Mouse (Mus musculus): ENCODE measurements around the gene Atf7ip. TPM values are rescaled to one million over a fixed set of nuclear protein-coding genes. Genes with fewer than 3 reads are reported as not detected.
A peak's percentile ranks its signal among the peaks of the same experiment; 100 is the strongest.

Gene Atf7ip
- polyA plus RNA-seq, 1 experiment = 49.5 TPM

DNA sequence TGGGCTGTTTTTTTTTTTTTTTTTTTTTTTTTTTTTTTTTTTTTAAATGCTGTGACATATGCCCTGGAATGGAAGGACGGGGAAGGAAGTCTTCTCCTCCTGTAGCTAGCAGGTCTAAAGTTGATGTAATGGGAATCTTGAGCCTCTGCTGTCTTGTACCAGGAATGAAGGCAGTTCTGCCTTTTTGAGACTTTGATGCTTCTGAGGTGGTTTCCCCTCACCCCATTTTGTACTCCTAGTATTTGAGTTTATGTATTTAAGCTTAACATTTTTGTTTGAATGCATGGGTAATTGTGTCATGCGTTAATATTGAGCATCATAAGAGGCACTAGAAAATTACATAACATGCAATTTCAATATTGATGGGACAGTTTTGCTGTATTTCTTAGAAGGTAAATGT is 14.4 kb downstream of the Atf7ip start:
- DNase-seq (ENCODE audit: extremely low spot score in 1 of 2, low spot score in 1 of 2) = no peak

DNA sequence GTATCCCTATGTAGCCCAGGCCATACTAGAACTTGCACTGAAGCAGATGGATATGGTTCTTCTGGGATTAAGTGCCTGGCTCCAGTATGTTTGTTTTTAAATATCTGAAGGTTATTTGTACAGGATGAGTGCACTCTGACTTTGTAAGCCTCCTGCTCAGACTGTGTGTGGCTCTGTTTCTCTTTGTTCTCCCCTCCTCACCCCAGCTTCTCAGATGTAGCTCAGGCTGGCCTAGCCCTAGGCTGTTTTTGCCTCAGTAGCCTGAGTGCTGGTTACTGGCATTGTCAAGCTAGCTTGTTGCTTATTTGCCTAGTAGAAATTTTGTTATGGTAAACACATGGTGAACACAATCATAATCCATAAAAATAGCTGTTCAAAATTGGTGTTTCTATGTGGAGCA is 15.7 kb downstream of the Atf7ip start:
- DNase-seq (ENCODE audit: extremely low spot score in 1 of 2, low spot score in 1 of 2) = no peak

DNA sequence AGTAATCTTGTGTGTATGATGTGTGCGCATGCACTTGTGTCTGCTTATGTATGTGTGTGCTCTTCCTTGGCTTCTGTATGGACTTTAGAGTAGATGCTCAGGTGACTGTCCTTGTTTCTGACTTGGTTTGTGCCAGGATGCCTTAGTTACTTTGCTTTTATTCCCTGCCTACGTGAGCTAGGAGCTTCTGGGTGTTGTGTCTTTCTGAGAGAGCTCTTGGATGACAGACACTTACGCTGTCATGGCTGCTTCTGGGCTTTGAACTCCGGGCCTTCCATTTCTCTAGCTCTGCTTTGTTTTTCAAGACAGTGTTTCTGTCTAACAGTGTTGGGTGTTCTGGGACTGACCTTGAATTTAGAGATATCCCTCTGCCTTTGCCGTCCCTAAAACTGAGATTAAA is 16.7 kb downstream of the Atf7ip start:
- DNase-seq (ENCODE audit: extremely low spot score in 1 of 2, low spot score in 1 of 2) = no peak

DNA sequence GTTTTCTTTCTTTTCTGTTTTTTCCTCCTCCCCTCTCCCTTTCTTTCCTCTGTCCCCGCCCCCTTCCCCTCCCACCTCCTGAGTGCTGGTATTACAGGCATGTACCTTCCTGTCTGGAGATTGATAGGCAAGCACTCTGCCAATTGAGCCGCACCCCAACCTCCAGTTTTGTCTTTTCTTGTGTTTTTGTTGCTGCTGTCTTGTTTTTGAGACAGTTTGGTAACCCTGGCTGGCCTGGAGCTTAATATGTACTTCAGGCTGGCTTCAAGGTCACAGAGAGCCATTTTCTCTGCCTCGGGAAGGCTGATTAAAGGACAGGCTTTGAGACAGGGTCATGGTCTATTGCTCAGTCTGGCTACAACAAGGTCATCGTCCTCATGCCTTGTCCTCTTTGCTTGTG is 18.8 kb downstream of the Atf7ip start:
- no peak for DNase-seq (ENCODE audit: extremely low spot score in 1 of 2, low spot score in 1 of 2)

- no peak for DNase-seq (ENCODE audit: extremely low spot score in 1 of 2, low spot score in 1 of 2)
Observed at GRCm38 (mm10) chr6:136525567-136525966, 19.6 kb downstream of the Atf7ip start.

DNA sequence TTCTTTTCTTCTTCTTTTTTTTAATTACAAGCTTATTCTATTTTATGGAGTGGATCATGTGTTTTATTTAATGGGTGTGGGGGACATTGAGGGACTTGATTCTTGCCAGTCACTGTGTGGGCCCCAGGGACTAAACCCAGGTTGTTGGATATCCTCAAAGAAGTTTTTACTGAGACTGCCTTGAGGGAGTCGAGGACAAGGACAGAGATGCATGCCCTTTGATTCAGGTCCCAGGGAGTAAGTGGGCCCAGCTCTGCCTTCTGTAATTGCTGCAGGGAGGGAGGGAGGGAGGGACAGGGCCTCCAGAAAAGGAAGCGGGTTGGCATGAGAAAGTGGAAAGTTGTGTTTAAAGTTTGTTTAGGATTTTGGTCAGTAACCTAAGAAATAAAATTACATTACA is 23.2 kb downstream of the Atf7ip start:
- DNase-seq (ENCODE audit: extremely low spot score in 1 of 2, low spot score in 1 of 2) = no peak

DNA sequence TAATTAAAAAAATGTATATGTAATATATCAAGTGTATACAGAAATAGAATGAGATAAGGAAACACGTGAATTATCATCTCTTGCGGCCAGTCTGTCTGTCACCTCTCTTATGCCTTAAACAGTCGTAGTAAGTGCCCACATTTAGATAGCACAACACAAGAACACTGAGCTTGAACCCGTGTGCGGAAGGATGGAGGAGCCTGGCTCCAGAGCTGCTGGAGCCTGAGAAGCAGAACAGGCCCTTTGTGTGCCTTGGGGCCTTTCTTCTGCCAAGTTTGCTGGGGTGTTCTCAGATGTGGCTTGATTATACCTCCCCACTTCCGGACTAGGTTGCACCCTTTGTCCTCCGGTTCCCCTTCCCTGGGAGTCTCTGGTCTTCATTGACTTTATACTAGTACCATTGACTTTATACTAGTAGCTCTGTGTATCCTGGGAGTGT is 25.8 kb downstream of the Atf7ip start:
- no peak for DNase-seq (ENCODE audit: extremely low spot score in 1 of 2, low spot score in 1 of 2)

- DNase-seq (ENCODE audit: extremely low spot score in 1 of 2, low spot score in 1 of 2) = peak; percentile 74 to 87
Observed at GRCm38 (mm10) chr6:136532535-136533291, 26.7 kb downstream of the Atf7ip start.

DNA sequence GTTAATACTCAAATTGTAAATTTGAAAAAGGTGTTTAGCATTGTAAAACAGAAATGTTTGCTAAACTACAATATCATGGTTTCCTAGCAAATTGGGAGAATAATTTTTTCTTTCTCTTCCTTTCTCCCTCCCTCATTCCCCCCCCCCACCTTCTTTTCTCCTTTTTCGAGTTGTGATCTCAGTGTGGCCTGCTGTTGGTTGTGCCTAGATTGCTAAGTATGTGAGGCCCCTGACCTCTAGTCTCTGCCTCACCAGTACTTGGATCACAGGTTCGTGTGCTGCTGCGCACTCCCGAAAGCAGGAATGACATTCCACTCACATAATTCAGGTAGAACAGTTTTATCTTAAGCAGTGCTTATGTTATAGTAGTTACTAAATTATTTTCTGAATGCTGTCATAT is 27.8 kb downstream of the Atf7ip start:
- no peak for DNase-seq (ENCODE audit: extremely low spot score in 1 of 2, low spot score in 1 of 2)

GRCm38 (mm10) chr6:136534444-136534843 is 28.5 kb downstream of the Atf7ip start:
- no peak for DNase-seq (ENCODE audit: extremely low spot score in 1 of 2, low spot score in 1 of 2)

GRCm38 (mm10) chr6:136535176-136535575 is 29.2 kb downstream of the Atf7ip start:
- DNase-seq (ENCODE audit: extremely low spot score in 1 of 2, low spot score in 1 of 2) = no peak

DNA sequence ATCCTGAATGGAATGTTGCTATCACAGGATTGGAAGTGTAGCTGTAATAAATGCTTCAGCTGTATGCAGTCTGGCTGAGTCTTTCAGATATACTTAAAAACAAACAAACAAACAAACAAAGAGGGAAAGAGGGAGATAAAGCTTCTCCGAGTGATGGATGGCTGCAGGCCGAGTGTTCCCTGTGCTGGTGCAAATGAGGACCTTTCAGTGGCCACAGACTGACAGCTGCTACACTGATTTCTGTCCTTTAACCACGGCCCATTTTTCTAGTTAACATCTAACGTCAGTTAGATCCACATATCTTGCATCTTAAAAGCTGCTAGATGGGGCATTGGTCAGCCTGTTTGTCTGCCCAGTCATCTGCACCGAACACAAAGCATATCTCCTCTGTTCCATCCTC is 30.2 kb downstream of the Atf7ip start:
- no peak for DNase-seq (ENCODE audit: extremely low spot score in 1 of 2, low spot score in 1 of 2)

GRCm38 (mm10) chr6:136541350-136541749 is 35.4 kb downstream of the Atf7ip start:
- no peak for DNase-seq (ENCODE audit: extremely low spot score in 1 of 2, low spot score in 1 of 2)

DNA sequence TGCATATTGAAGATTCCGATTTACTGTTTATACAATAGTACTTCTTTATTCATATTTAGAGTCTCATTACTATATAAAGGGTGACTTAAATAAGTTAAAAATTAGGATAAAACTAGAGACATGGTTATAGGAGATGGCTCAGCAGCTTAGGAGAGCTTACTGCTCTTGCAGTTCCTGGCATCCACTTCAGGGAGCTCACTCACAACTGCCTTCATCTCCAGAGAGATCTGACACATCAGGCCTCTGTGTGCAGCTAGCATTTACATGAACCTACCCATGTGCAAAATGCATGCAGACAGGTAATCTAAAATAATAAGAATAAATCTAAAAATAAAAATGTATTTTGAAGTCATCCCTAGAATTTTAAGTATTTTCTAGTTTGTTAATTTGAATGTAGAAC is 36.1 kb downstream of the Atf7ip start:
- DNase-seq (ENCODE audit: extremely low spot score in 1 of 2, low spot score in 1 of 2) = no peak

GRCm38 (mm10) chr6:136543164-136543563 is 37.2 kb downstream of the Atf7ip start:
- DNase-seq (ENCODE audit: extremely low spot score in 1 of 2, low spot score in 1 of 2) = peak; percentile 36 to 62

DNA sequence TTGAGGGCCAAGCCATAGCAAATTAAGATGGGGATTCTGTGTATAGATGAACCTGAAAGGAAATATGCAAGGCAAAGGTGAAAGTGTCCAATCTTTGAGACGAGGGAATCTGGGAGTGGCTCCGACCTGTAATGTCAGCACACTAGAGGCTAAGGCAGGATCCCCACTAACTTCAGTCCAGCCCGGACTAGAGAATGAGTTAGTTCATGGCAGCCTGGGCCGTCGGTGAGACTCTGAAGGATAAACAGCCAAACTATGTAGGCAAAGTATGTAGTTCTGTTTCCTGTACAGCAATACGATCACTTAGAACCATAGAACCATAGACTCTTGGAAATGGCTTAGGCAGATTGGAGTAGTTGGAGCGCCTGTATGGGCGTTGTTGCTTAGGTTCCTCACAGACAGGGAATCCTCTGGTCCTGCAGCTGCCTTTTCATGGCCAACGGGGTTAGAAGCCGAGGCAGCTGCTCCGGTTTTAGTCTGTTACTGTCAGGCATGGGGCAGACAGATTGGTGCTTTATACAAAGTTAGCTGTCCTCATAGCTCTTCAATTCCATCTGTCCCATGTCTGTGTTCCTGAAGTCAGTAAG is 39.4 kb downstream of the Atf7ip start:
- no peak for DNase-seq (ENCODE audit: extremely low spot score in 1 of 2, low spot score in 1 of 2)

GRCm38 (mm10) chr6:136546286-136546685 is 40.3 kb downstream of the Atf7ip start:
- no peak for DNase-seq (ENCODE audit: extremely low spot score in 1 of 2, low spot score in 1 of 2)

DNA sequence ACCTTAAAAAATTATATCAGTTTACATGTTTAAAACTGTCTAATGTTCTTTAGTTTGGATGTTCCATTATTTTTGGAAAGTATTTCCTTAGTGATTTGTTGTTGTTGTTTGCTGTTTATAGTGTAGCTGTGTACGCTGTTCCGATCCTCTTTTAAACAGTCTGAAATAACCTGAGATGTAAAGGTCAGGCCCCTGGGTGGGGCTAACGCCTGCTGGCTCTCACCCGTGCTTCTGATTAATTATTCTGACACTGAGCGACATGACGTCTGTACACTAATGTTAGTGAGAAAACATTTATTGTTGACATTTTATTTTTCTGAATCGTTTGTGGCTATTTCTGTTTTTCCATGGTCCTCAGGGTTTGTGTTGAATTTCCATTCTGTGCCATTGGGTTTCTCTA is 41.0 kb downstream of the Atf7ip start:
- no peak for DNase-seq (ENCODE audit: extremely low spot score in 1 of 2, low spot score in 1 of 2)

DNA sequence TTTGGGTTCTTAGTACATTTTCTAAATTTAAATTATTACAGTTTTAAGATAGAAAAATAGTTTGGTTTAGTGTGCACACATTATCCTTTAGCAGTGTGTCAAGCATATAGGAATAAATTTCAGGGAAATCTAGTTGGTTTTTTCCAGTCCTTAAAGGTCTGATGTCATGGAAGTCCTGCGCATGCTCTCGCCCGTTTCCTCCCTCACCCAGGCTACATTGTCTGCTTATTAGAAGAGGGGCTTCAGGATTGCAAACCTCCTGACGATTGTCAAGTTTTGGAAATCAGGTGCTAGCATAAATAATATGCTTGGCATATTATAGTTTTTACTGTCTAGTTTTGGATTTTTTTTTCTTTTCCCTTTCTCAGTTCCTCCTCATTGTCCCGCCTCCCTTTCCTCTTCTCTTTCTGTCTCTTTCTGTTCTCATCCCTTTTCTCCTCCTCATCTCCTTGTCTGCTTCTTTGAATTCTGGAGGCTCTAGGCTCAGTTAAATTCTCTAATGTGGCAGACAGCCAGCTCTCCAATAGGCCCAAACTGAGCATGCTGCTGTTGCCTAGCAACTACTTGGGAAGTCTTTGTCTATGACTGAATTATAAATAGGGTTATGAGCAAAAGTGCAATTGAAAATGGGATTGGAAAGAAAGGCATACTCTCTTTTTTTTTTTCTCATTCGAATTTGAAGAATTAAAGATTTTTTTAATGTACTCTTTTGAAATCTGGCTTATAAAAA is 42.2 kb downstream of the Atf7ip start:
- DNase-seq (ENCODE audit: extremely low spot score in 1 of 2, low spot score in 1 of 2) = peak; percentile 91 to 95

- no peak for DNase-seq (ENCODE audit: extremely low spot score in 1 of 2, low spot score in 1 of 2)
Observed at GRCm38 (mm10) chr6:136548796-136549195, 42.8 kb downstream of the Atf7ip start.

GRCm38 (mm10) chr6:136549606-136550005 is 43.6 kb downstream of the Atf7ip start:
- no peak for DNase-seq (ENCODE audit: extremely low spot score in 1 of 2, low spot score in 1 of 2)

Measured in frontal cortex, adult 2 months (tissue).